Mouse (Mus musculus): ENCODE measurements around the gene Porcn.

DNA sequence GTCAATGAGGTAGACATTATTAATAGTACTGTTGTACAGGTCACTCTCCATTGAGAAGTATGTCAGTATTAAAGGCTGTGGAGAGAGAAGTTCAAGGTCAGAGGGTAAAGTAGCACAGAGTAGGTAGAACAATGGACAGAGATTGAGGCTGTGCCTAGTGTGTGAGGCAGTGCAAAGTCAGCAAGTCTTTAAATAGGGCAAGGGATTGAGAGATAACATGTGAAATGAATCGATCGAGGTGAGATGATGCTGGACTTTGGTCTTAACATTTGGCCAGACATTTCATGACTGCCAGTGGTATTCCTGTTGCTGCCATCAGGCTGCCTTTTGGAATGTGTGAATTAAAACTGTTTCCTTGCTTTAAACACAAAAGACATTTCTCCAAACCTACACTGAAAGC lies 27.5 kb downstream of the Porcn start:
- TF ChIP-seq EP300 (optimal IDR thresholded peaks at IDR 0.05): no peak
- no peak for TF ChIP-seq CTCF (IDR thresholded peaks at IDR 0.05; ENCODE audit: low read depth)
